Mouse (Mus musculus) forebrain, embryonic 15.5 days (tissue): ENCODE measurements at regions not wholly inside any gene's neighbourhood (a gene's known extent, or its start where the extent isn't known, plus 50 kb on each side); places are given as distances from the start of the nearest gene placed in this dataset.

Source experiments
- ATAC-seq: fragments of 200-750 bp; cut with Nextera tagmentation; replicated peaks from 2 replicates; pipeline ENCODE4 v1.8.0; 2017; ENCODE audit warnings: mild to moderate bottlenecking, moderate TSS enrichment, moderate library complexity
- H3K27ac ChIP-seq: fragments of 300-500 bp; sonication (generic); replicated peaks from 2 replicates; pipeline ENCODE4 v1.5.1; 2015; ENCODE audit warnings: mild to moderate bottlenecking, inconsistent platforms
- H3K27me3 ChIP-seq: fragments of 300-500 bp; sonication (generic); 2 replicates; pipeline ENCODE4 v1.6.1; 2015; ENCODE audit warnings: inconsistent platforms
- H3K36me3 ChIP-seq: fragments of 300-500 bp; sonication (generic); 2 replicates; pipeline ENCODE4 v1.6.1; 2015; ENCODE audit warnings: mild to moderate bottlenecking, inconsistent platforms
- H3K4me1 ChIP-seq: fragments of 300-500 bp; sonication (generic); 2 replicates; pipeline ENCODE4 v1.6.1; 2015; ENCODE audit warnings: inconsistent platforms
- H3K4me2 ChIP-seq: fragments of 300-500 bp; sonication (generic); replicated peaks from 2 replicates; pipeline ENCODE4 v1.6.1; 2015; ENCODE audit warnings: mild to moderate bottlenecking, inconsistent platforms
- H3K4me3 ChIP-seq: fragments of 300-500 bp; sonication (generic); 2 replicates; pipeline ENCODE4 v1.5.1; 2015; ENCODE audit warnings: mild to moderate bottlenecking, inconsistent platforms
- H3K9ac ChIP-seq: fragments of 300-500 bp; sonication (generic); replicated peaks from 2 replicates; pipeline ENCODE4 v1.6.1; 2015; ENCODE audit warnings: mild to moderate bottlenecking, inconsistent platforms
- H3K9me3 ChIP-seq: fragments of 300-500 bp; sonication (generic); 2 replicates; pipeline ENCODE4 v1.6.1; 2016; ENCODE audit warnings: inconsistent platforms
- WGBS: fragments of 180-500 bp; shearing (Covaris S2); methylation state at CpG from one replicate; pipeline ENCODE4 v1.1.7; 2015; ENCODE audit warnings: mixed read lengths; 5-methylcytosine and 5-hydroxymethylcytosine counted together

- no peak for ATAC-seq
- H3K4me1 ChIP-seq = peaks cover 8% of the 10 kb centered on the region; the same call in 1 of the 2 replicates
- H3K4me2 ChIP-seq = no peak overlapping the region
- no peaks in the 10 kb centered on the region for H3K27me3 ChIP-seq
- H3K4me3 ChIP-seq = no peak overlapping the region
- no peaks in the 10 kb centered on the region for H3K9me3 ChIP-seq
- no peak overlapping the region for H3K27ac ChIP-seq
- no peaks in the 10 kb centered on the region for H3K36me3 ChIP-seq
- 96% methylated on average over 1 of the region's 1 CpGs for WGBS
- H3K9ac ChIP-seq = no peak overlapping the region
Measured at GRCm38 (mm10) chr16:44608586-44608985, 49.9 kb upstream of the Boc start.
